Mouse (Mus musculus) heart, adult 2 months (tissue): ENCODE results near the gene Tmem30b. TPM values are rescaled to one million over a fixed set of nuclear protein-coding genes. Genes with fewer than 3 reads are reported as not detected.

Experiments
- DNase-seq, 2 experiments: peaks; one replicate each; pipeline ENCODE4 v3.0.0; 2021
- H3K27ac ChIP-seq: fragments of 200-600 bp; 2 replicates; pipeline ENCODE4 v1.8.1; 2022
- H3K27me3 ChIP-seq: fragments of 200-500 bp; 2 replicates; pipeline ENCODE4 v1.6.1; 2012; ENCODE audit warnings: mild to moderate bottlenecking, low read length, inconsistent platforms, mixed read lengths; ENCODE audit not compliant: control insufficient read depth, insufficient read depth
- H3K36me3 ChIP-seq: fragments of 200-500 bp; 2 replicates; pipeline ENCODE4 v1.6.1; 2012; ENCODE audit warnings: low read length, inconsistent platforms; ENCODE audit not compliant: control insufficient read depth, insufficient read depth
- H3K4me1 ChIP-seq: fragments of 200-500 bp; 2 replicates; pipeline ENCODE4 v1.6.1; 2011; ENCODE audit warnings: low read length; ENCODE audit not compliant: control insufficient read depth, insufficient read depth
- H3K4me3 ChIP-seq: fragments of 200-600 bp; 2 replicates; pipeline ENCODE4 v1.8.1; 2022
- H3K79me2 ChIP-seq: fragments of 200-500 bp; replicated peaks from 2 replicates; pipeline ENCODE4 v1.6.1; 2012; ENCODE audit warnings: mild to moderate bottlenecking, inconsistent platforms, low read length, moderate library complexity, mixed read lengths; ENCODE audit not compliant: control insufficient read depth, insufficient read depth
- H3K9ac ChIP-seq: fragments of 200-500 bp; 2 replicates; pipeline ENCODE4 v1.6.1; 2012; ENCODE audit warnings: low read depth, mild to moderate bottlenecking, control low read depth, inconsistent platforms, low read length, mixed read lengths
- CTCF ChIP-seq: fragments of 200-600 bp; IDR thresholded peaks from 2 replicates; pipeline ENCODE4 v1.8.1; 2022; ENCODE audit warnings: antibody characterized with exemption, mild to moderate bottlenecking, moderate library complexity
- EP300 ChIP-seq: fragments of 200-500 bp; IDR thresholded peaks from 2 replicates; pipeline ENCODE4 v1.6.1; 2011; ENCODE audit warnings: low read depth, low read length, control low read depth; ENCODE audit not compliant: insufficient read depth
- POLR2A ChIP-seq: fragments of 200-500 bp; IDR thresholded peaks from 2 replicates; pipeline ENCODE4 v1.6.1; 2011; ENCODE audit warnings: mild to moderate bottlenecking, low read depth, low read length, control low read depth; ENCODE audit not compliant: insufficient read depth
- WGBS: fragments of 180-500 bp; shearing (Covaris S2); methylation state at CpG from one replicate; pipeline ENCODE4 v1.1.7; 2018; 5-methylcytosine and 5-hydroxymethylcytosine counted together
- intact Hi-C: fragments of 180-260 bp; cut with DNase I; formaldehyde crosslinking; loops from one replicate; pipeline ENCODE4 v1.15.1; 2025
- long read RNA-seq: library from polyadenylated mRNA; stranded (forward); transcript quantifications from one replicate; pipeline ENCODE4 v2.0.0, GENCODE M21; 2021
- polyA plus RNA-seq: library from polyadenylated mRNA; depleted of rRNA; stranded (reverse); fragments of >200 nt; gene quantifications from 2 replicates; pipeline ENCODE4 v1.2.3, GENCODE M21; 2012; rRNA removed
- total RNA-seq, 2 experiments: library from RNA; stranded (reverse); gene quantifications; 2 replicates each; pipeline ENCODE4 v1.2.3; 2021

Tmem30b gene
- total RNA-seq (under 1 TPM; 0.18 TPM), polyA plus RNA-seq (0.12 and 0.64 TPM in 2 replicates)
- long read RNA-seq = 0 reads

- DNase-seq = no peak
- intact Hi-C loops = no loop called here
- TF ChIP-seq POLR2A = no peak
- TF ChIP-seq EP300 = no peak
- TF ChIP-seq CTCF = no peak
- Histone ChIP-seq H3K4me3 (peak within 1 kb of the TSS; percentile 54), H3K36me3 (no peaks in the 10 kb centered on the region), H3K9ac (peak within 1 kb of the TSS; percentile 48), H3K79me2 (no peaks in the 10 kb centered on the region), H3K27ac (no peak within 1 kb of the TSS), H3K4me1 (no peaks in the 10 kb centered on the region), H3K27me3 (peaks cover 15% of the 10 kb centered on the region)
- 4% methylated on average over 60 of the region's 61 CpGs for WGBS
These were observed at the start of gene Tmem30b for GRCm38 (mm10) chr12:73546086-73546711. Gene Tmem30b, minus strand, starts transcription at chr12:73546392.

GRCm38 (mm10) chr12:73595226-73595625 lies 49.0 kb upstream of the Tmem30b start:
- WGBS = 40% methylated on average over 8 of the region's 8 CpGs
- Histone ChIP-seq H3K27ac (0 out of 2 replicates have a peak overlapping the region, but pooled peaks have one; percentile 26), H3K79me2 (0 out of 2 replicates have a peak, but pooled peaks cover 1% of the 10 kb centered on the region), H3K36me3 (peaks cover 8% of the 10 kb centered on the region), H3K27me3 (no peaks in the 10 kb centered on the region), H3K4me3 (no peak overlapping the region), H3K4me1 (peaks cover 26% of the 10 kb centered on the region), H3K9ac (no peak overlapping the region)
- intact Hi-C loops = no loop called here
- TF ChIP-seq CTCF (no peak), EP300 (no peak), POLR2A (no peak)
- DNase-seq = no peak

GRCm38 (mm10) chr12:73594177-73594745 lies 48.1 kb upstream of the Tmem30b start:
- Histone ChIP-seq H3K27ac (peak overlapping the region; percentile 78), H3K27me3 (no peaks in the 10 kb centered on the region), H3K79me2 (0 out of 2 replicates have a peak, but pooled peaks cover 1% of the 10 kb centered on the region), H3K36me3 (peaks cover 8% of the 10 kb centered on the region), H3K4me1 (peaks cover 26% of the 10 kb centered on the region), H3K9ac (no peak overlapping the region), H3K4me3 (no peak overlapping the region)
- intact Hi-C loops = no loop called here
- TF ChIP-seq CTCF = no peak
- no peak for TF ChIP-seq POLR2A
- 49% methylated on average over 9 of the region's 9 CpGs for WGBS
- DNase-seq = no peak

- Histone ChIP-seq H3K36me3 (peaks cover 13% of the 10 kb centered on the region), H3K27me3 (no peaks in the 10 kb centered on the region), H3K4me3 (no peak overlapping the region), H3K9ac (no peak overlapping the region), H3K4me1 (peaks cover 23% of the 10 kb centered on the region), H3K27ac (peak overlapping the region; percentile 78), H3K79me2 (no peaks in the 10 kb centered on the region)
- intact Hi-C loops = no loop called here
- WGBS = 45% methylated on average over 12 of the region's 12 CpGs
- no peak for TF ChIP-seq POLR2A
- no peak for TF ChIP-seq EP300
- TF ChIP-seq CTCF = no peak
- peak in 1 of 2 experiments; percentile 48 for DNase-seq
These were observed 47.0 kb upstream of the Tmem30b start for GRCm38 (mm10) chr12:73593021-73593798.

- Histone ChIP-seq H3K9ac (no peak overlapping the region), H3K4me1 (peaks cover 19% of the 10 kb centered on the region), H3K79me2 (no peaks in the 10 kb centered on the region), H3K27me3 (no peaks in the 10 kb centered on the region), H3K27ac (peak overlapping the region; percentile 78), H3K36me3 (peaks cover 11% of the 10 kb centered on the region), H3K4me3 (no peak overlapping the region)
- intact Hi-C loops = no loop called here
- 26% methylated on average over 10 of the region's 11 CpGs for WGBS
- DNase-seq = peak; percentile 77 to 86
- TF ChIP-seq POLR2A (peak; percentile 39; the same call in 1 of the 2 replicates), EP300 (peak; percentile 99), CTCF (no peak)
These were observed 45.4 kb upstream of the Tmem30b start for GRCm38 (mm10) chr12:73591625-73592024.

- Histone ChIP-seq H3K9ac (peak overlapping the region; percentile 33), H3K27me3 (no peaks in the 10 kb centered on the region), H3K27ac (peak overlapping the region; percentile 80), H3K4me1 (peaks cover 14% of the 10 kb centered on the region), H3K4me3 (peak overlapping the region; percentile 31), H3K36me3 (peaks cover 11% of the 10 kb centered on the region), H3K79me2 (no peaks in the 10 kb centered on the region)
- intact Hi-C loops = no loop called here
- TF ChIP-seq POLR2A (peak; percentile 18; the same call in 1 of the 2 replicates), CTCF (no peak)
- DNase-seq = no peak
- 51% methylated on average over 15 of the region's 15 CpGs for WGBS
These were observed 44.6 kb upstream of the Tmem30b start for GRCm38 (mm10) chr12:73590627-73591276.
